Mouse (Mus musculus) right cerebral cortex, postnatal 36 days (tissue): ENCODE results near the gene Plxna1.

Source experiments
- DNase-seq, 2 experiments: peaks; one replicate each; pipeline ENCODE4 v3.0.0; 2022; ENCODE audit warnings: low spot score in 2 of 2, mixed read lengths in 1 of 2

Plxna1 gene

DNA sequence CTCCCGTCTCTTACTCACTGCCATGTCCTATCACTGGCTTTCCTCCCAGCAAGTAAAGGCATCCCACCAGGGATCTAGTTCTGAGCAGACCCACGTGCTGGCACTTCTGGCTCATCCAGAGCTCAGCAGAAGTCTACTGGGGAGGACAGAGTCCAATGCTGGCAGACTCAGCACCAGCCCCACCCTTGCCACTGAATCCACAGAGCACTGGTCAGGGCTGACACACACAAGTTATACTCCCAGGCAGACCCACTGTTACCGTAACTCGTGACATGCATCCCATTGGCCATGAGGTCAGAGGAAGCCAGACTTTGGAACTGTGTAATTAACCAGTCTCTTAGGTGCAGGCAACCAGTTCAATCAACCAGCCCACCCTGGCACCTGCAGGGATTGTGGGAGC, 33.8 kb downstream of the Plxna1 start:
- no peak for DNase-seq

DNA sequence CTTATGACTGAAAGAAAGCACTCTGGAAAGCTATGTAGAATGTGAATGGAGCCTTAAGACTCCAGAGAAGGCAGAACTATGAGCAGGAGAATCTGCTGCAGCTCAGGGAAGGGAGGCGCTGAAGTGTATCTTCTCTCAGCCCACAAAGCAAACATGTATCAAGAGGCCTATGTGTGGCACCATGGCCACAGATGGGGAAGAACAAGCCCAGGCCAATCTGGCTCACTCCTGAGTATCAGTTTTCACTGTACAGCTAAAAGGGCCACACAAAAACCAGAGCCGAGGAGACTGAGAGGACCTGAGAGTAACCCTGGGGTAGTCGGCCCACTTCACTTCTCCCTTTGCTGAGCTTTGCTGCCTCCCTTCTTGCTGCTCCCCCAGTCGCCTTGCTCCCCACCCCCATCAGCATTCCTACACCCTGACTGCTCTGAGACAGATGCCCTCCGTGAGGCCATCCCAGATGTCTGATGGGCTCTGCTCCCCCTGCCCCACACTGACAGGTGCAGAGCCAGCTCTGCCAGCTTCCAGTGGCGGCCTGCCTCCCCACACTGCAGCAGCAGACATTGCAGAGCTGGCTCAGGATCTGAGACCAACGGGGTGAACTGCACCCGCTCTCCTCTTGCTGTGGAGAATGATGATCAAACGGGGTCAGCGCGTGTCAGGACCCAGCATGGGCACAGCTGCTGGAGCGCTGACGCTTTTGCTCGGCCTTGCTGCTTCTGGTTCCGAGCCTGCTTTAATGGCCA, 34.5 kb downstream of the Plxna1 start:
- no peak for DNase-seq

DNA sequence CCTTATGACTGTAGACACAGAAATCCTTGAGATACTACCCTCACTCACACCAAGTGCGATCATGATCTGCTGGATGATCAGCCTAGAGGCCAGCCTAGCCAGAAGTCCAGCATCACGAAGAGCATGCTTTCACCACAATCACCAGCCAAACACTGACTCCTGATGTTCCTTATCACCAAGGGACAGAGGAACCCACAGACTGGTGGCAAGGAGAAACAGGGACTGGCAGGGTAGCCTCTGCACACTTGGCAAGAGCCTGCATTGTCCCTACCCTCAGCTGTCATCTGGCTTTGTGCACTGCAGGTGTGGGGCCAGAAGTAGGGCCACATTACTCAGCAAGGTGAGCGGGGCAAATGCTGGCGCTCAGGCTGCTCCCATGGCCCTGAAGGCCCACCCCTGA, 37.6 kb downstream of the Plxna1 start:
- DNase-seq, result no peak

DNA sequence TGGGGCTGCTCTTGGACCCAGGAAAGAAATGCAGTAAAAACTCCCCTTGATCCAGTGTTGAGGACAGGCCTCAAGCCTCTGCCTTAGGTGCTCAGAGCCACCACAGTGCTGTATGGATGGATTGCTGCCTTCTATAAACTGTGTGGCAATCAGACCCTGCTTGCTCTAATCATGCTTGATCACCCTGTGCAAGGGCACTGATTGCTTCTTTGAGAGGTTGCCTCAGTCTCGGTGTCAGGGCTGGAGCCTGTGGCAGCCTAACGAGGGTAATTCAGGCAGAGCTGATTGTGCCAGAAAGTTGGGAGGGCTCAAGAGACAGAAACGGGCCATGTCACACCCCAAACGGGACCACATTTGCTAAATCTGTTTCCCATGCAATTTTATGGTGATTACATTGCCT, 47.2 kb downstream of the Plxna1 start:
- DNase-seq, result no peak

DNA sequence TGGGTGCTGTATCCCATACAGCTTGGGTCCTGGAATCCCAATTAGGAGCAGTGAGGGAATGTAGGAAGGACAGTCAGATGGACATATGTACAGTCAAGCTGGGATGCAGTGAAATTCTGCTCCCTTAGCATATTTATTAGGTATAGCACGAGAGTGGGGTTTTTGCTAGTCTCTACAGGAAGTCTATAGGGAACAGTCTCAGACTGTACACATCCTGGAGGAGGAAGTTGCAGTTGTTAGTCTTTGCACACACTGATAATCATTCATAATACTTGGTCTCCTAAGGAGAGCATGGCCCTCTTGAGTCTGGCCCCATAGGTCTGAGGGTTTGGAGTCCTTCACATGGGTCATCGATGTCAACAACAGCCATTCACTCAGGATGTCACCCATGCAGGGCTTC, 50.9 kb downstream of the Plxna1 start:
- no peak for DNase-seq

DNA sequence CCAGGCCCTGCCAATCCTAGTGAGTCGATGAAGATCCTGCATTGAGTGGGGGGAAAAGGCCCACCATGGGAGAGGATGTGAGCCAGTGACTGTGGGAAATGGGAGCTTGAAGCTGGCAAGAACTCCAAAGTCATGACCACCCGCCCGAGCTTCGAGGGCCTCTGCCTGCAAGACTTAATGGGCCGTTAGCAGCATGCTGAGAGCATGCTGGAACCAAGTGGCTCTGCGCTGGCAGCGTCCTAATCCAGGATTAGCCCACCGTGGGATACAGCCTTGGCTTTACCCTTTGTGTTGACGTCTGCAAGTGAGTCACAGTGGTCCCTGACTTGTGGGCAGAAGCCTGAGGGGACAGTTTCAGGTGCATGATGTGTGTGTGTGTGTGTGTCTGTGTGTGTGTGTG, 52.2 kb downstream of the Plxna1 start:
- DNase-seq, result no peak

DNA sequence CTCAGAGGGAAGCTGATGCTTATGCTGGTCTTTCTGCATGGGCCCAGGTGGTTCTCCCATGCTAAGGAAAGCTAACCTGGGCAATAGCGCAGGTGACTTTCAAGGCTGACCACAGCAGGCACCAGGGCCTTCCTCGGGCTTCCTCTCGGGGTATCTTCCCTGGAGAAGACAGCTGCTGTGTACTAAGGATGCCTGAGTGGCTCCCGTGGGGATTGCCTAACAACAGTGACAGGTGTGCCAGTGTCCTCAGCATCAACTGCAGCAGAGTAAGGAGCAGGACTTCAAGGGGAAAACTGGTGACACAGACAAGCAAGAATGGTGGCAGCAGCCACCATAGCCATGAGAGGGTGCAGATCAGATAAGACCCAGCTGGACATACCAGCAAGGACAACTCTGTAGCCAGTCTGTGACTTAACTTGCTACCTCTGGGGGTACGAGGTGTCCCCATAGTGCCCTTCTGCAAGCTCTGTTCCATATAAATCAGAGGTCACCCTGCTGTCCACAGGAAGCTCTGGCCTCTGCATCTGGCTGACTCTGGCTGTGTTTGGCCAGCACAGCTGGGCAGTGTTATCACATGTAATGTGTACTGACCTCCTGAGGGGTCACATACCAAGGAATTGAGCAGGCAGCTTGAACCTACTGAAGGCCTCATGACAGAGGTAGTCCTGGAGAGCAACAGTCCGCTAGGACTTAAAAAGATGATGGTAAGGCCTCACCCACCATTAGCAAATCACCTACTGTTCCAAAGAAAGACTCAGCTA, 54.0 kb downstream of the Plxna1 start:
- DNase-seq, result no peak

DNA sequence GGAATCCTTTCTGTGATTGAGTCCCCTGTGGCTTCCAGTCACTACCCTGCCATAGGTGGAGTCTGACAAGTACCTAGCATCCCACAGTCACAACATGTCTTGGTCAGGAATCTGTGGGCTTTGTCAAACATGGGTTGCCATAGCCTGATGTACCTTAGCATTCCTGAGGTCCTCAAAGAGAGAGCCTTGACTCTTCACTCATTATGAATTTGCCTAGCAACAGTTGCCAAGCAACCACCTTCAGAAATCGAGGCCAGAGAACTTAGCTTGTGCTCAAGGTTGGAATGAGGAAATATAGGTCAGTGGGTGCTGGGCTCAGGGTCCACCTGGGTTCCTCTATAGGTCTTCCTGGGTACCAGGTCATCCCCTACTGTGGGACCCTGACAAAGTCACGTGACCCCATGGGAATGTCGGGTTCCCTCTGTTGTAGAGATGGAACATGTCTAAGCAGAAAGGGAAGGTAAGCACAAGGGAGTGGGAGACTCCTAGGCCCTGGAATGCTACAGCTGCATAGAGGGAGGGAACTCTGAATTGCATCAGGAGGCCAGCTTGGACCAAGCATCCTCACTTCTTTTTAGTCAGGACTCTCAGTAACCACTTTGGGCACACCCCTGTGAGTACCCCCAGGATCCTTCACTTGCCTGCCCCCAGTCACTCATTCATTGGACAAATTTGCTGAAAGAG, 57.9 kb downstream of the Plxna1 start:
- peak in 1 of 2 experiments; percentile 49 for DNase-seq

DNA sequence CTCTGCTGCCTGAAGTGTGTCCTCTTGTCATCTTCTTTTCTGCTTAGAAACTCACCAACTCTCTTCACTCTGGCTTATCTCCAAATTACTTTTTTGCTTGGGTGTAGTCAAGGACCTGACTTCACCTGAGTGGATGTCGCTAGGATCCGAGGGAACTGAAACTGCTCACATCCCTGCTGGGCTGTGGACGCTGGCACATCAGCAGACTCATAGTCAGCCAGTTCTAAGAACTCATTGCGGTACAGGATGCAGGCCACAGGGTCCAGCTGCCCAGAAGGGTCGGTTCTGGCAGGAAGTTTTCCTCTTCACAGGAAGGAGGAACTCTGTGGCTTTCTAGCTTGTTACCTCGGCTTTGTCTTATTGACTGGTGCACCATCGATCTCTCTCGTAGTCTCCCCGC, 62.6 kb downstream of the Plxna1 start:
- no peak for DNase-seq

DNA sequence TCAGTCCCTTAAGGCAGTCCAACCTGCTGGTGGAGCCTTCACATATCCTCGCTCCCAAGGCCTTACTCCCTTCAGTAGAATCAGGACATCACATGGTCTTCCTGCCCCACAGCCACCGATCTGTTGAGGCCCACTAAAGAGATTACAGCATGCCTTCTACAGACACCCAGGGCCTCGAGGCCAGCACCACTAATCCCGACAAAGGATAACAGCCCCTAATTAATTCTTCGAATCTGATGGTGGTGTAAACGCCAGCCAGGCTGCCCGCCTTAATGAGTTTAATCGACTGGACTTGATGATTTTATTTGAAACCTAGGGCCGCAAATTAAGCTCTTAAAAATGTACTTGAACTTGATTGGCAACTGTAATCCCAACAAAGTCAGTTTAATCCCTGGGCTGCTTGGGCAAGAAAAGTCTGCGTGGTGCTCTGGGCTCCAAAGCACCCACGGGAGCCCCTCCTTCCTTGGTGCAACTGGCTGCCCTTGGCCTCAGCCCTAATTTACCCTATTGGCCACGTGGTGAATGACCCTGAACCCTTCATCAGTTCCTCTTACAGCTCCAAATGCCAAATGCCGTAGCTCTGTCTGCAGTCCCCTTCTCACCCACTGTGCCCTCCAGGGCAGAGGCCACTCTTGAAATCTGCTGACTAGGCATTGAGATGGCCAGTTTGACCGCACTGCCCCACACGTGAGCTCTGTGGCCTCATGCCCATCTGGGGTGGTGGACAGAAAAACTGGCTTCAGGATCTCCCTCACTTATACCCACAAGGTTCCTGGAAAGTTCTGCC, 65.3 kb downstream of the Plxna1 start:
- no peak for DNase-seq

DNA sequence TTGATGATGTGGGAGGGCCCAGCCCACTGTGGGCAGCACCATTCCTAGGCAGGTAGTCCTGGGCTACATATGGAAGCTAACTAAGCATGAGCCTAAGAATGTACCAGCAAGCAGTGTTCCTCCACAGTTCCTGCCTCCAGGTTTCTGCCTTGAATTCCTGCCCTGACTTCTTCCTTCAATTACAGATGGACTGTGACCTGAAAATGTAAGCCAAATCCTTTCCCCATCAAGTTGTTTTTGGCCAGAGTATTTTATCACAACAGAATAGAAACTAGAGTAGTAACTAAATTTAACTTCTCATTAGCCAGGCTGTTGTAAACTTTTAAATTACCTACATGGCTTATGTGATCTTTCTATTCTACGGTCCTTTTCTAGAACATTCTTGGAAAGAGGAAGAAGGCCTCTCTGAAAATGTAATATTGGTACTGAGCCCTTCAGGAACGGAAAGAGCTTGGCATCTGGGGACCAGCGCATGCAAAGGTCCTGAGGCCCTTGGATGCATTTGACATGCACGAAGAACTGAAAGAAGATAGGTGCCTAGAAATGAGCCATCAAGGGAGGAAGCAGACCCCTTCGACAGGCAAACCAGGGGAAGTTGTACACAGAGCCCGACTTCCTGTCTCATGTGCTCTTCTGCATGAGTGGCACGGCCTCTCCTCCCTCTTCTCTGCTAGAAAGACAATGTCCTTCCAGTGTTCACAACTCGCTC, 66.3 kb downstream of the Plxna1 start:
- no peak for DNase-seq

DNA sequence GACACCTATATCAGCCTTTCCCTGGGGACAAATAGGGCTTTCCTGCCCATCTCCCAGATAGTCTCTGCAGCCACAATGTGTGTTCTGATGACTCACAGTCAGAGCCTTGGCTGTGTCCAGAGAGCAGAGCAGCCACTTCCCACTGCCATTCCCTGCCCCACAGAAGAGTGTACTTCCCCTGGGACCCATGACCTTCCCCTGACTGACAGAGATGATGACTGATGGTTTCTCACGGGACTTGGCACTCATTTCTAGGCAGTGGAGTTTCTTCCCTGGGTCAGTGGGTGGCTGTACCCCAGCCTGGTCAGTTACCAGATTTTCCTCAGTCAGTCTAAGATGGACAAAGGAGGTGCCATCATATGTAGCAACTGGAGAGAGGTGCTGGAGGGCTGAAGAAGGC, 67.8 kb downstream of the Plxna1 start:
- no peak for DNase-seq

DNA sequence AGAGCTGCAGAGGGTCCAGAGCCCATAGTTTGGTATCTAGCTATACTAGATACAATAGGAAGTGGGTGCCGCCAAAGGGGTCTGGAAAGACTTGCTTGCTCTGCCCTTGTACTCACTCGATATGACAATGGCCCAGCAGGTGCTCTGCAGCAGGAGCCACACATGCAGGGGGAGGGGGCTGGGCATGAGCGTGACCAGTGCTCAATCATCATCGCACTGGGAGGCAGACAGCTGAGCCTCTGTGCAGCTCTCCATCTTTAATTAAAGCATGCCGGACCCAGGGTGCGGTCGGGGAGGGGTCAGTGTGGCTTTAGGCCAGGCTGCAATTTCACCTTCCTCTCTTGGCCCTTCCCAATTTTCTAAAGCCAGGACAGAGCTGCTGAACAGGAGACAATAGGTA, 70.9 kb downstream of the Plxna1 start:
- DNase-seq, result no peak

DNA sequence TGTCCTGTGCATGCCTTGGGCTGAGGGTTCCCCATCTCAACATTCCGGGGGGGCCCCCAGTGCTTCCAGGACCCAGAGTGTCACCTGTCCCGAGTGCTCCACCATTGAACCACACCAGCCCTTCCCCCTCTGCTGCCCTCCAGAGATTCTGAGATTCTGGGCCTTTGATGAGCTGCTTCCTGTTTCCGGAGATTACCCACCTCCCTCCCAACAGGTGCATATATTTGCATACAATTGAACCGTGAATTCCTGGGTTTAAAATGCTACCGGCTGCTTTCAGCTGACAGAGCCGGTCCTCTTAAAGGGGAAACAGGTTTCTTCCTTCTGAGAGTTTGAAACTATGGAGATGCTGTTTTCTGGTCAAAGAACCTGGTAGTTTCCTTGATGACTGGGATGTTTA, 74.3 kb downstream of the Plxna1 start:
- no peak for DNase-seq

DNA sequence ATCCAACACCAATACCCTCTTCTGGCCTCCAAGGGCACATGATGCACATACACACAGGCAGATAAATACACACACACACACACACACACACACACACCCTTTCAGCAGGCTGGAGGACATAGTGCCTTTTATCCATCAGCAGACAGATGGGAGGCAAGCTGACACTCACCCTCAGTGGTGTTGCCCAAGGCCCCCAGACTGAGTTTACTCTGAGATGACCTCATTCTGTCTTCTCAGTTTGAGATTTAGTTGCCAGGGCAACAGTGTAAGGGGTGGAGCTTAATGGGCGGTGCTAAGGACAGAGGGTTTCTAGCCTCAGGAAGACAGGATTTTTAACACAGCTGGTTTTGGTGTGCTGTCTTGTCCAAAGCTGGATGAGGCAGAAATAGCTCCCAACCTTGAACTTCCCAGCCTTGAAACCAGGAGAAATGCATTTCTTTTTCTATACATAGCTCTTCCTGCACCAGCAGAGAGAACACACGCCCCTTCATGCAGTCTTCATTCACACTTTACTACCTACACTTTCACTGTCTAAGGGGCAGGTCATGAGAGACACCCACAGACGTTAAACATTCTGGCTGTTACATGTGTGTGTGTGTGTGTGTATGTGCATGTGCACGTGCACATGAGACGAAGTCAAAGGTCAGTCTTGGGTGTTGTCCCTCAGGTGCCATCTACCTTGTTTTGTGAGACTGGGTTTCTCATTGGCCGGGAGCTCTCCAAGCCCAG, 75.6 kb downstream of the Plxna1 start:
- DNase-seq, result no peak

DNA sequence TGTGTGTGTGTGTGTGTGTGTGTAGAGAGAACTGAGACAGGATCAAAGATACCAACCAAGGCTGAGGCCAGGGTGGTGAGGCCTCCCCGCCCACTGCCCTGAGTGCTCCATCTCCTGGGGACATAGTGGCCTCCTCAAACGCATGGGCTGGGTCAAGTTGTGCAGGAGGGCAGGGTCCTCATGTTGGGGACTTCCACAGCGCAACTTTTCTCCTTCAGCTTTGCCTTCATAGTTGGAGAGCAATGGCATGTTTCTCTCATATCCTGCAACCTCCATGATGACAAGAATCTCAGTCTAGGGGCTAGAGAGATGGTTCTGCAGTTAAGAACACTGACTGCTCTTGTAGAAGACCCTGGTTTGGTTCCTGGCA, 76.1 kb downstream of the Plxna1 start:
- no peak for DNase-seq

DNA sequence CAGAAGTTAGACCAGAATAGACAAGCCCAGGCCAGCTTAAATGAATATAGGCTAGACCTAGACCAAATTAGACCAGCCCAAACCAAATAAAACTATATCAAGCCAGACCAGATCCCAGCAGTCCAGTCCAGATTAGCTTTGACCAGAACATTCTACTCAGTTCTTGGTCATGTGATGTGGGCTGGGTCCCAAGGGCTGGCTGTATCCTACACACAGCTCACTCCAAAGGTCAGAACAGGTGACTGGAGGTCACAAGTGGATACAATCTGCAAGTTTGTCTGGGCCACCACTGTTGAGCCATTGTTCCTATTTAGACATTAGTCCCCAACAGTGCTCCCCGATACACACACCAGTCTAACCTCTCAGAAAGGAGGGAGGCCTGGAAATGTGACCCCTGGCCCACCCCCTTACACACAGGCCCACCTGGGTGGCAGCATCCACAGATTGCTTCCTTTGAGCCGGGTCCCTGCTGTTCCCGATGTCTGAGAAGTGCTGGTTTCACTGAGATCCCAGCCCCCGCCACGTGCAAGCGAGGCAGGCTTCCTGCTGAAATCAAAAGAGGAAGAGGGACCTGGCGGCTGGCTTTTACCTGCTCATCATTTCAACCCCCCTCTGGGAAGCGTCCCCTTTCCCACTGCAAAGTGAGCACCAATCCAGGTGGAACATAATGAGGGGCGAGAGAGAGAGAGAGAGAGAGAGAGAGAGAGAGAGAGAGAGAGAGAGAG, 76.7 kb downstream of the Plxna1 start:
- no peak for DNase-seq

DNA sequence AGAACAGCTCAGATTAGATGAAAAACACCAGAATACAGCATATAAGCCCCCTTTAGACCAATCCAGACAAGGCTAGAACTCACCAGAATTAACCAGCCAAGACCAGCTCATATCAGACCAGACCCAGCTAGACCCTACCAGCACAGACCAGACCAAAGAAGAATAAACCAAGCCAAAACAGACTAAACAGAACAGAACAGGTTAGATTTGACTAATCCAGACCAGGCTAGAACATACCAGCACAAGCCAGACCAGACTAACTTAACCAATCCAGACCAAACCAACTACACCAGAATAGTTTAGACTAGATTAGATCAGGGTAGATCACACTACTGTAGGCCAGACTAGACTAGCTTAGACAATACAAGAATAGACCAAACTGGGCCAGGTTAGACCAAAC, 77.3 kb downstream of the Plxna1 start:
- DNase-seq, result no peak

DNA sequence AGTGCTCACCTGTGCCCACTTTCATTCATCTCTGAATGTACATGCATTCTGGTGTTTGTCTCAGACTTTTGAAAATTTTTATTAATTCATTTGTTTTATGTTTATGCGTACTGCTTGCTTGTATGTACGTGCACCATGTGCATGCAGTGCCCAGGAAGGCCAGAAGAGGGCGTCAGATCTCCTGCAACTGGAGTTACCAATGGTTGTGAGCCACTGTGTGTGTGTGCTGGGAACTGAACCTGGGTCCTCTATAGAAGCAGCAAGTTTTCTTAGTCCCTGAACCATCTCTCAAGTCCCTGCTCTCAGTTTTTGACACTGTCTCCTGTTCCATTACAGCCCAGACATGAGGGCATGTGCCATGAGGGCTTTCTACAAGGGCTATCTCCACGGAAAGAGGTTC, 79.3 kb downstream of the Plxna1 start:
- no peak for DNase-seq

DNA sequence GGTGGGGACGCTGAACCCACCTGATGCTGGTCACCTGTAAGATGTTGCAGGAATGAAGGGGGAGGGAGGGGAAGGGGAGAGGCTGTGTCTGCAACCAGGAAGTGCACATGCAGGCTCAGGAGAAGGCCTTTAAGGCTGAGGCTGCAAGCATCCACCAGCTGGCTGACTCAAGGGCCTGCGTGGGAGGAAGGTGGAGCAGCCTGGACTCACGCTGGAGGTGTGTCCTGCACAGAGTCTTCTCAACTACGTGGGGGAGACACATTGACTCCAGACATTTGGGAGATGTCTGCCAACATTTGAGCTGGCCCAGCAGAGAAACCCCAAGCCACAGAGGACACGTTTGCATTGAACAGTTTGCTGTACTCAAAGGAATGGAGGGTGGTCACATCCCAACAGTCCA, 79.8 kb downstream of the Plxna1 start:
- no peak for DNase-seq
